Mouse (Mus musculus) ES-E14 (cell line): ENCODE results near the gene Med22.

Experiments used
- MAFK ChIP-seq: IDR thresholded peaks from 2 replicates; pipeline ENCODE4 v1.6.1; 2014; ENCODE audit warnings: mild to moderate bottlenecking, low read depth, low read length, inconsistent platforms; ENCODE audit not compliant: insufficient read depth
- ZNF384 ChIP-seq: IDR thresholded peaks from 2 replicates; pipeline ENCODE4 v1.6.1; 2012; ENCODE audit warnings: low read depth, low read length, inconsistent platforms

DNA sequence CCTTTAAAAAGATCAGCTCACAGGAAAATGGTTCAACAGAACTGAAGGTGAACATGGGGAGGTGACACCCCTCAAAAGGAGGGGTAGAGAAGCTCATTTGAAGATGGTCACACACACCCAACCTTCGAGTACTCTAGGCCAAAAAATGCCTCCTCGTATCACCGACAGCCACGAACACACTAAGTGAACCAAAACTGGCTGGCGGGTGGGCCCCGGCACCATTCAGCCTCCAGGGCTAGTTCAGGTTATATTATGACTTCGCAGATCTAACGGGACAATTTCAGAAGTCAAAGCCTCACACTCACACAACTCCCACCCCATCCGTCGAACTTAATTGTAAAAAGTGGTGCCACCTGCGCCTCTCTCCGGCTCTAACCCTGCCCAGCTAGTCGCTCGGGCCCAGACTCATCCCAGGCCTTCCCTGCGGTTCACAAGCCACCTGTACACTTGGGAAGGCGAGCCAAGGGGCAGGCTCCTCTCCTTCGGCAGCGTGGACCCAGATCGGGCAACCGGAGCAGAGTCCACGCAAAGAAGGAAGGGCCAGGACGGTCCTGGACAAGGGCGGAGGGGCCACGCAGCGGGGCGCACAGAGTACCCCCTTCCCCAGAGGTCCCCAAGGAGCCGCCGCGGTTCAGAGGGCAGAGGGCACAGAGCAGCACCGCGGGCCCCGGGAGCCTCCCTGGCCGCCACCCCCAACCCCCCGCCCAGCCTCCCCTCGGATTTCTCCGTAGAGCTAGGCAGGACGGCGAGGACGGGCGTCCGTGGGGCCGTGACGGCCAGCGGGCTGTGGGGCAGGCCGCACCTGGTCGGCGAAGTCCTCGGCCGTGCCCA, 22.2 kb upstream of the Med22 start:
- TF ChIP-seq ZNF384 (no peak), MAFK (no peak)
